20 mouse cellular contexts compared by ENCODE assay signal in the genomic region with DNA sequence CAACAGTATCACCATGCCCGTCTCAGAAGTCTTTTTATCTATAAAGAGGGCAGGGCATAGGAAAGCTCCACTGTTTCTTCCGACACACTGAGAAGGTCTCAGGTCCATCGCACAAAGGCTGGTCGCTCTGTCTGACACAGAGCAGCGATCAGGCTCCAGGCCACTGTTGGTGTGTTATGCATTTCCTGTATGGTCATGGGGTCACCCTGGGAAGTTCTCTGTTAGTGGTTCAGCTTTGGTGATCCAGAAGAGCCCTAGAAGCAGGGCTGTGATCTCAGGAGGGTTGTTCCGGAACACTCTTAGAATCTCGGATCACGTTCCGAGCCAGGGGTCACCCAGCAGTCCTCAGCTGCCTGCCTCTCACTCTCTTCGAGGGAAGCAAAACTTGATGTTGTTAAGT.
DNase-seq lines count a peak whose midpoint lies in the region; ATAC-seq and TF ChIP-seq lines count a peak whose summit lies in the region.
"Had no signal": no experiment of that assay in that cellular context is flagged by ENCODE, and none has a peak within 500 bp of the region (broad histone marks: within the 10 kb centered on the region; RNA-seq: fewer than 3 reads in every experiment).

No protein-coding gene starts in this region.

- no peaks in the 10 kb centered on the region for H3K36me3 ChIP-seq in heart, embryonic 10.5 days
- no peaks in the 10 kb centered on the region for H3K36me3 ChIP-seq in spleen, adult 2 months (ENCODE audit: control insufficient read depth, insufficient read depth, low read length)
- H3K36me3 ChIP-seq: embryonic facial prominence, embryonic 12.5 days; forebrain, embryonic 15.5 days; heart, embryonic 13.5 days; hindbrain, embryonic 10.5 days; limb, embryonic 13.5 days; midbrain, embryonic 12.5 days; neural tube, embryonic 15.5 days had no signal

- H3K4me1 ChIP-seq in heart, embryonic 10.5 days = peaks cover 13% of the 10 kb centered on the region
- peaks cover 28% of the 10 kb centered on the region; the same call in 1 of the 2 replicates for H3K4me1 ChIP-seq in spleen, adult 2 months (ENCODE audit: control insufficient read depth, insufficient read depth, insufficient read length)
- H3K4me1 ChIP-seq: embryonic facial prominence, embryonic 12.5 days; forebrain, embryonic 15.5 days; neural tube, embryonic 15.5 days had no signal

- no peak for ATAC-seq in megakaryocyte, adult 5-6 weeks (ENCODE audit: poor library complexity, severe bottlenecking)
- ATAC-seq: forebrain, embryonic 15.5 days had no signal

- TF ChIP-seq POLR2A in spleen, adult 2 months (IDR thresholded peaks at IDR 0.05; ENCODE audit: low read depth, low read length) = no peak

- H3K4me3 ChIP-seq in heart, embryonic 10.5 days = no peak overlapping the region
- no peak overlapping the region for H3K4me3 ChIP-seq in spleen, adult 2 months (ENCODE audit: extremely low read depth, insufficient read depth, insufficient read length)
- H3K4me3 ChIP-seq: embryonic facial prominence, embryonic 12.5 days; forebrain, embryonic 15.5 days; heart, embryonic 13.5 days; hindbrain, embryonic 10.5 days; limb, embryonic 13.5 days; midbrain, embryonic 12.5 days; neural tube, embryonic 15.5 days had no signal

- peak; percentile 54 for DNase-seq in heart, embryonic 10.5 days (ENCODE audit: low spot score)
- no peak for DNase-seq in heart, postnatal 36 days
- no peak for DNase-seq in spleen, adult 2 months (ENCODE audit: low read depth in 1 of 2, low spot score in 2 of 2)
- no peak for DNase-seq in spleen, adult 12 weeks (ENCODE audit: low spot score)
- DNase-seq in kidney, postnatal 14 days = peak; percentile 46
- DNase-seq in urinary bladder, postnatal 36 days (ENCODE audit: low spot score in 2 of 2) = no peak
- DNase-seq in right cerebral cortex, postnatal 4 days = no peak
- DNase-seq: adrenal gland, postnatal 10 days; cerebellum, adult 18-20 months; gastrocnemius, postnatal 36 days; lung, adult 18-20 months; lung, postnatal 36 days had no signal

- TF ChIP-seq CTCF in spleen, adult 2 months (IDR thresholded peaks at IDR 0.05; ENCODE audit: extremely low read depth, insufficient read depth, insufficient read length, insufficient replicate concordance) = no peak

- WGBS in heart, embryonic 10.5 days = 74% methylated on average over 10 of the region's 10 CpGs
- WGBS in spleen, adult 2 months = 55% methylated on average over 10 of the region's 10 CpGs

- no peaks in the 10 kb centered on the region for H3K9me3 ChIP-seq in heart, embryonic 10.5 days
- H3K9me3 ChIP-seq: embryonic facial prominence, embryonic 12.5 days; forebrain, embryonic 15.5 days; heart, embryonic 13.5 days; hindbrain, embryonic 10.5 days; limb, embryonic 13.5 days; midbrain, embryonic 12.5 days; neural tube, embryonic 15.5 days had no signal

- intact Hi-C loops in heart, postnatal 36 days (cut with DNase I) = no loop called here

- H3K27ac ChIP-seq in heart, embryonic 10.5 days = no peak overlapping the region
- H3K27ac ChIP-seq in spleen, adult 2 months (ENCODE audit: insufficient read depth, low read length) = peak overlapping the region; percentile 71
- H3K27ac ChIP-seq: embryonic facial prominence, embryonic 12.5 days; forebrain, embryonic 15.5 days; heart, embryonic 13.5 days; limb, embryonic 13.5 days; midbrain, embryonic 12.5 days; neural tube, embryonic 15.5 days had no signal

- no peaks in the 10 kb centered on the region for H3K27me3 ChIP-seq in heart, embryonic 10.5 days (ENCODE audit: insufficient read depth, poor library complexity, severe bottlenecking)
- H3K27me3 ChIP-seq in spleen, adult 2 months (ENCODE audit: control insufficient read depth, insufficient read depth, low read length) = no peaks in the 10 kb centered on the region
- H3K27me3 ChIP-seq: embryonic facial prominence, embryonic 12.5 days; forebrain, embryonic 15.5 days; heart, embryonic 13.5 days; limb, embryonic 13.5 days; midbrain, embryonic 12.5 days; neural tube, embryonic 15.5 days had no signal

Comparison
In these comparisons a context has a peak if more than half of its experiments do, and no peak if none do; other contexts are left out.
1. DNase-seq: peak in heart, embryonic 10.5 days (single experiment) and kidney, postnatal 14 days (single experiment); none in heart, postnatal 36 days (0 of 2), spleen, adult 2 months (0 of 2), spleen, adult 12 weeks (single experiment), urinary bladder, postnatal 36 days (0 of 2) and right cerebral cortex, postnatal 4 days (single experiment).